Mouse (Mus musculus): ENCODE data around the gene Gsdme. TPM values are rescaled to one million over a fixed set of nuclear protein-coding genes. Genes with fewer than 3 reads are reported as not detected.

Gsdme gene
- 1 to 10 TPM; 2.0 to 6.3 (median 3.3) TPM for total RNA-seq (2022)

GRCm38 (mm10) chr6:50263670-50264069 is at the start of gene Gsdme:
Gsdme (minus strand) TSS chr6:50263862.
- no peak for DNase-seq

GRCm38 (mm10) chr6:50312647-50313046 is 49.0 kb upstream of the Gsdme start:
- DNase-seq, result peak; percentile 49

DNA sequence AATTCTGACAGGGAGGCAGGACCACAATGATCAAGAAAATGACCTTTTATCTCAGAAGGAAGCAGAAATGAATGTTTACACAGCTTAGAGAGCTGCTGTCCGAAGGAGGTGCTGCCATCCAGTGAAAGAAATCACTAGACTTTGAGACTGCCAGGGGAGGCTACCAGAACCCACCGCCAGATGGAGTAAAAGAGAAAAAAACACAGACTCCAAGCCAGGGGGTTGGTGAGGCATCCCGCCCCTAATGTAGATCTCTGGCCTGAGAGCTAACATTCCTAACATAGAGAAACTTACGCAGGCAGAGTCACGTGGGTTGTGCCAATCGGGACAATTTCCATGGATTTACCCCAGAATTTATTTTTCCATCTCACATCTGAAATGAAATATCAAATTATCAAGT is 45.4 kb upstream of the Gsdme start:
- DNase-seq, result no peak

DNA sequence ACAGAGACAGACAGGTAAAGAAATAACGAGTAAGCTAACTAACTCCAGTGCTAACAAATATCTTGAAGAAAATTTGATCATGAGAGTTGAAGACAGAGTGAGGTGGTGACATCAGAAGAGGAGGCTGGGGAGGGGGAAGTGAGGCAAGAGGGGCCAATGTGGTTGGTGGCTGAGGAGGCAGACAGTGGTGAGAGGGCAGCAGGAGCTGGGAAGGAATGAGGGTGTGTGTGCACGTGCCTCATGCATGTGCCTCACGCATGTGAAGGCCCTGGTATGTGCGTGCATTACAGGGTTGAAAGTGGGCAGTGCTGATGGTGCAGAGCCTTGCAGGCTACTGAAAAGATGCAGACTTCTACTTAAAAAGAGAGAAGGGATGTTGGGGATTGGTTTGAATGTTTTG is 43.0 kb upstream of the Gsdme start:
- DNase-seq, result no peak

- peak; percentile 34 for DNase-seq
These were observed 41.4 kb upstream of the Gsdme start for GRCm38 (mm10) chr6:50304949-50305491.

DNA sequence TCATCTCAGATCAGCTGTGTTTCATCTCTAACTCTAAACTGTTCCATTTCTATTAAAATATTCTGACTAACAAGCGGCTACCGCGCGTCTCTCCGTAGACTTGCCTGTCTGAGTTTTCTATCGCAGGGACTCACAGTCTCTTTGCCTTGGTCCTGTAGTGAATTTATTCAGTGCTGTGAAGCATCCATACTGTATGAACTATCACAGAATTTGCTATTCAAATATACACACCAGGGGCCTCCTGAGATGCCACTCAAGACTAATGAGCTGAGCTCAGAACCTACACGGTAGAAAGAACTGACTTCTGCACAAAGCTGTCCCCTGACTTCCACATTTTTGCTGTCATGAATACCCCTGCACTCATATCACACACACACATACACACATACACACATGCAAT is 37.5 kb upstream of the Gsdme start:
- no peak for DNase-seq

- no peak for DNase-seq
These were observed 37.0 kb upstream of the Gsdme start for GRCm38 (mm10) chr6:50300622-50301021.

DNA sequence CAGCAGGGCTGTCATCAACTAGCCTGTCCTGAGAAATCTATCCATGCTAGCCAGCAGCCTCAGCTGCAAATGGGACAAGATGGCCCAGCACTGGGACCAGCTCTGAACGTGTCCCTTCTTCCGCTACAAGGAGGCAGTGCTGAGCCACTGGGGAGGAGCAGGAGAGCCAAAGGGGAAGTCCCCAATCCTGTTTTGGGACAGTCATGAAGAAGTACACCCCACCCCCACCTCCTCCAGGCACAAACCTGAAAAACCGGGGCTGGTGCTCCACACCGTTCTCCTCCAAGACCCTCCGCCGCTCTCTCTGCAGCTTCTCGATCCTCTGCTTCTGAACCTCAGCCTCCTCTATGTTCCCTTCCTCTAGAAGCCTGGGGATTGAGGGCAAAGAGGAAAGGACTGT is 35.4 kb upstream of the Gsdme start:
- DNase-seq, result no peak

DNA sequence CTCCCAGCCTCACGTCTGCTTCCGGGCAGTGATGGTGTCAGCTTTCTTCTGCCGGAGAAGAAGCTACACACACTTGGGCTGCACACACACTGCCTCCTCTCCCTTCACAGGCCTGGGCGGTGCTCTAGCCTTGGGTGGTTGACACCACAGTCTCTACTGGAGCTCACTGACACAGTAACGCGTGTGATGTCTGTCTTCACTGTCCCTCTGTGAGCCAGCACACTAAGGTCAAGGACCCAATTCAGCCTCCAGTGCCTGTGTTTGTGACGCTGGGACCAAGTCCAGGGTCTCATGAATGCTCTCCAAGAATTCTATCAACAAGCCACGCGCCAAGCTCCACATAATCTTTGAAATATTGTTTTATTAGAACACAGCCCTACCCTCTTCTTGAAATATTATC is 34.0 kb upstream of the Gsdme start:
- peak; percentile 44 for DNase-seq

- no peak for DNase-seq
These were observed 31.5 kb upstream of the Gsdme start for GRCm38 (mm10) chr6:50295136-50295535.

- peak; percentile 40 for DNase-seq
These were observed 30.5 kb upstream of the Gsdme start for GRCm38 (mm10) chr6:50294128-50294527.

DNA sequence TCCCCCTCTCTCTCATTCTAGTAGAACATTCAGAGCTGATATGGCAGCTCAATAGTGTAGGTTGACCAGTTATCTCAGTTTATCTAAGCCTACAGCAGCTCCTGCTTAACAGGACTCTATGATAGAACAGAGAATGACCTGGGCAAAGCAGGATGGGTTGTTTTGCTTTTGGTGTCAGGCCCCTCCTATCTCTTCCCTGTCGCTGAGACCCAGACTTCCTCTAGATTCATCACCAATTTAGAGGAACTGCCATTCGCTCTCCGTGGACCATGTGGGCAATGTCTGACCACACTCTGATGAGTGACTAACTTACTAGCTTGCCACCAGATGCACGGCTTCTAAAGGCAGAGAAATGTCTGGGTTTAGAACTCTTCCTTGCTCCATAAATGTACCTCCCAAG is 28.0 kb upstream of the Gsdme start:
- DNase-seq, result no peak

- no peak for DNase-seq
These were observed 23.2 kb upstream of the Gsdme start for GRCm38 (mm10) chr6:50286881-50287280.

DNA sequence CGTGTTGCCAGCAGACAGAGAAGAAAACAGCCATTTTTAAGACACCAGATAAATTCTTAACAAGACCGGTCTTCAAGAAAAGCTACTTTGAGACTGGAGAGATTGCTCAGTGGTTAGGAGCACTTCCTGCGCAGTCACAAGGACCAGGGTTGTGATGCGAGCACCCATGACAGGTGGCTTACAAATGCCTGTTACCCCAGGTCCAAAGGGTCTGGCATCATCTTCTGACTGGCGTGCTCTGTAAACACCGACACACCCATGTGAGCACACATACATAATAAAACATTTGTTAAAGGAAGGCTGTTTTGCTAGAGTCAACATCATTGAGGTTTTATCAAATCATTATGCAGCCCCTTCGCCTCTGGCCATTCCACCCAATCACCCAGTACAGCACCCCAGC is 16.0 kb upstream of the Gsdme start:
- DNase-seq, result no peak

GRCm38 (mm10) chr6:50273947-50274346 is 10.3 kb upstream of the Gsdme start:
- no peak for DNase-seq

DNA sequence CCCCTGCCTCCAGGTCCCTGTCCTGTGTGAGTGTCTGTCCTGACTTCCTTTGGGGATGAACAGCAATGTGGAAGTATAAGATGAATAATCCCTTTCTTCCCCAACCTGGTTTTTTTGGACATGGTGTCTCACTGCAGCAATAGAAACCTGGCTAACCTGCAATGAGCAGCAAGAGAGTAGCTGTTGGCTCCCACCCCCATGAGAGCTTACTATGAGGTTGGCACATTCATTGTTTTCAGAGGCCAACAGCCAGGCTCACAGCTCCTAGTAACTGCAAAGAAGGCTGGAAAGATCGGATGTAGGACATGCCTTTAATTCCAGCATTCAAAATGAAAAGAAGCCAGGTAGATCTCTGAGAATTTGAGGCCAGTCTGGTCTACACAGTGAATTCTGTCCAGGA is 9.8 kb upstream of the Gsdme start:
- no peak for DNase-seq

- no peak for DNase-seq
These were observed 1.4 kb downstream of the Gsdme start for GRCm38 (mm10) chr6:50262310-50262709.

GRCm38 (mm10) chr6:50261922-50262261 is 1.8 kb downstream of the Gsdme start:
- DNase-seq, result no peak

DNA sequence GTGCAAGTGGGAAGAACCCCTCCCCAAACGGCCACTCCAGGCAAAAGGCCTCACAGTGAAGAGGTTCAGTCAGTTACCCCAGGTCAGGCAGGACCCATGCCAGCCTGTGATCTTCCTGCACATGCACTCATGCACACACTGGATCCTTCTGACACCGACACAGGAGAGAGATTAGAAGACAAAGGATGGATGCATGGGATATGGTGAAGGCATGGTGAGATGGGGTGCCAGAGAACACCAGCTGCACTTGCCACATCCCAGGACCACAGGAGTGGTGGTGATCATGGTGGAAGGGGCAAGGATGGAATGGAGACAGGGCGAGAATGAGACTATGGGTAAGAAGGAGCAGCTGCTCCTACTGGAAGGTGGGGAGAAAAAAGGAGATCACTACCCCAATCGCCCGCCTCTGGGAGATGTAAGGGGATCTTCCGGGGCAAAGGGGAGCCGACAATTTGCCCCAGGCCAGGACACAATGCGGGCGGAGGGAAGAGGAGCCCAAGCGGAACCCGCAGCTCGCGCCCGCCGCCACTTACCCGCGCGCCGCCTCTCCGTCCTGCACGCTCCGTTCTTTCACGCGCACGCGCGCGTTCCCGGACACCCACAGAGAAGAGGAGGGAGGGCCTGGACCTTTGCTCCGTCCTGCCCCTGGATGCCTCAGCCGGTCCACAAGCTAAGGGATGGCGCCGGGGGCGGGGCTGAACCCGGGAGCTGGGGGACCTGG is 2.3 kb downstream of the Gsdme start:
- peak; percentile 71 for DNase-seq

GRCm38 (mm10) chr6:50255356-50255755 is 8.3 kb downstream of the Gsdme start:
- DNase-seq, result no peak

DNA sequence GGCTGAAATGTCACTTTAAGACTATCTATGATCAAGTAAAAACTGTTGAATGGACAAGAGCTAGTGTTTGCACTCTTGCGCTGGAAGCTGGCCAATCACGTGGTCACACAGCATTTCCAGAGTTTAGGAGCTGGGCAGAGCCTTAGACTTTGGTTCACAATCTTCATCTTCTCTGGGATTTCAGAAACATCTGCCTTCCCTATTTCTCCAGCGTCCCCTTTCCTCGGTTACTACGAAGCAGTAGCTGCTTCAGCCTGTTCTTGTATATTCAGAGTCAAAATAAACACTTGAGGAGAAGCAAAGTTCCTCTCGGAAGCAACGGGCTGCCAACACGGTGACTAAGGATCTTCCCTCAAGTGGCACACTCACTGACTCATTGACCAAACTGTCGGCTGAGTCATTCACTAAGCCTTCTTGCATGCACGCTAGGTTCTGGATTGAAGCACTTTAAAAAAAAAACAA is 8.9 kb downstream of the Gsdme start:
- peak; percentile 67 for DNase-seq

DNA sequence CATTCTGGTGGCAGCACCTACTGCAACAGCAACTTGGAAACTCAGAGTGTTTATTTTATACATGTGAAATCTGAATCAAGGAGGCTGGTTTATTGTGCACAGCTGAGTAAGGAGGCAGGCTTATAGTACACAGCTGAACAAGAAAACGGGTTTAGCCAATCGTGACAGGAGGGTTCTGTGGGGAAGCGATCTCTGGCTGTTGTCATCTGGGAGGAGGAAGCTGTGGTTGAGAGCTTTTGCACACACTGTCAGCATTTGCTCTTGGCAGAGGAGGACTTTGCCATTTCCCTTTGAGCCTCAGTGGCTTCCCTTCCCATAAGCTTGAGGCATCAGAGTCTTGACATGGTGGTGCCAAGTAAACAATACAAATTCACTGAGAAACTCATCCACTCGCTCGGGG is 11.0 kb downstream of the Gsdme start:
- DNase-seq, result no peak

GRCm38 (mm10) chr6:50247791-50248190 is 15.9 kb downstream of the Gsdme start:
- DNase-seq, result no peak

DNA sequence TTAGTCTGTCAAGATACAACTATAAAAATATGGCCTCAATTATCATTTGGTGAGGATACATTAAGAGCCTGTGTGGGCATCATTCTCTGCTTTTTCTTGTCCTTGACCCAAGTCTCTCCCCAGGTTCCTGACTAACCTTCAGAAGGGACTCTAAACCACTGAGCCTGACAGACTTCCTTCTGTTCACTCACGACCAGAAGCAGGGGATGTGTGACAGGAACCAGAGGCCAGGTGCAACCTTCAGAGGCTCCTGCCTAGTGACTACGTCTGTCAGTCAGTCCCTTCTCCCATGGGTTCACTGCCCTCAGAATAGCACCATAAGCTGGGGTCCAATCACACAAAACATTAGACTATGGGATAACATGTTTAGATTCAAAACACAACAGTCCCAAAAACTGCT is 16.3 kb downstream of the Gsdme start:
- no peak for DNase-seq

- DNase-seq, result no peak
These were observed 18.7 kb downstream of the Gsdme start for GRCm38 (mm10) chr6:50244967-50245366.
